Mouse (Mus musculus): ENCODE measurements around the gene 4933415A04Rik. TPM values are rescaled to one million over a fixed set of nuclear protein-coding genes. Genes with fewer than 3 reads are reported as not detected.
A peak's percentile ranks its signal among the peaks of the same experiment; 100 is the strongest.

The 4933415A04Rik gene
- polyA plus RNA-seq, 1 experiment, result not detected

GRCm38 (mm10) chr11:43549701-43550100 lies 37.1 kb upstream of the 4933415A04Rik start:
- H3K4me3 ChIP-seq (ENCODE audit: insufficient read depth, low read length), result no peak overlapping the region
- no peak for TF ChIP-seq CTCF (IDR thresholded peaks at IDR 0.05; ENCODE audit: low read depth, low read length)
- no peak overlapping the region for H3K27ac ChIP-seq (ENCODE audit: insufficient read depth, low read depth, low read length)
- H3K4me1 ChIP-seq (ENCODE audit: control insufficient read depth, insufficient read depth, low read length), result peaks cover 8% of the 10 kb centered on the region

DNA sequence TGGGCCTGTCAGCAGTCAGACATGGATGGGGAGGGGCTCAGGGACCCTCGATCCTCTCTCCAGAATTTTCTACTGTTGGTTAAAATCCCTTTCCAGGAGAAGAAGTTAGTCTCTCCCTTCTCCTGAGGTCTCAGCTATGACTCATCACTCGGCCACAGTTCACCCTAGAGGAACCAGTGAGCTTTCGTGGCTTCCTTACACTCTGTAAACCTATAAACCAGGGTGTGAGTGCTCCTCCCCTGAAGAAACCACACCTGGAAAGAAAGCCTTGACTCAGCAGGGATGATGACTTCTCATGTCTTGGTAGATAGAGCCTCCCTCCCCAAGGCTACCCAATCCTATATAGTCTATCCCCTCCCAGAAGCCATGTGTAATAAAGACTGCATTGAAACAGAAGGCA lies 35.1 kb upstream of the 4933415A04Rik start:
- peaks cover 7% of the 10 kb centered on the region for H3K4me1 ChIP-seq (ENCODE audit: control insufficient read depth, insufficient read depth, low read length)
- H3K4me3 ChIP-seq (ENCODE audit: insufficient read depth, low read length), result no peak overlapping the region
- TF ChIP-seq CTCF (IDR thresholded peaks at IDR 0.05; ENCODE audit: low read depth, low read length), result no peak
- no peak for TF ChIP-seq POLR2A (IDR thresholded peaks at IDR 0.05; ENCODE audit: borderline replicate concordance, low read depth, low read length)
- H3K27ac ChIP-seq (ENCODE audit: insufficient read depth, low read depth, low read length), result no peak overlapping the region

- TF ChIP-seq POLR2A (IDR thresholded peaks at IDR 0.05; ENCODE audit: borderline replicate concordance, low read depth, low read length), result no peak
- TF ChIP-seq CTCF (IDR thresholded peaks at IDR 0.05; ENCODE audit: low read depth, low read length), result no peak
- Histone ChIP-seq H3K4me3 (ENCODE audit: insufficient read depth, low read length) (no peak overlapping the region), H3K4me1 (ENCODE audit: control insufficient read depth, insufficient read depth, low read length) (peaks cover 7% of the 10 kb centered on the region), H3K27ac (ENCODE audit: insufficient read depth, low read depth, low read length) (no peak overlapping the region)
Observed at GRCm38 (mm10) chr11:43552675-43553074, 34.2 kb upstream of the 4933415A04Rik start.

DNA sequence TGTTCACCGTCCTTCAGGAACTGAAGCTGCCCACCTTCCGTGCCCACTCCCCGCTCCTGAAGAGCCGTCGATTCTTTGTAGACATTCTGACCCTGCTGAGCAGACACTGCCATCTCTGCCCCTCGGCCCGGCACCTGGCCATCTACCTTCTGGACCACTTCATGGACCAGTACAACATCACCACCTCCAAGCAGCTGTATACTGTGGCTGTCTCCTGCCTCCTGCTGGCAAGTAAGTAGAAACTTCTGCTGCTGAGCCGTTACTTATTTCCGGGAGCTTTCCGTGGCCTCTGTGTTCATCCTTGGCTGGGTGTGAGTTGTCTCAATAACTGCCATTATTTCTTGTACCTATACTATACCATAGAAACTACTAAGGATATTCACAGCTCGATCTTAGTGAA lies 30.3 kb upstream of the 4933415A04Rik start:
- no peak overlapping the region for H3K27ac ChIP-seq (ENCODE audit: insufficient read depth, low read depth, low read length)
- TF ChIP-seq CTCF (IDR thresholded peaks at IDR 0.05; ENCODE audit: low read depth, low read length), result no peak
- no peak for TF ChIP-seq POLR2A (IDR thresholded peaks at IDR 0.05; ENCODE audit: borderline replicate concordance, low read depth, low read length)
- H3K4me3 ChIP-seq (ENCODE audit: insufficient read depth, low read length), result no peak overlapping the region
- H3K4me1 ChIP-seq (ENCODE audit: control insufficient read depth, insufficient read depth, low read length), result peaks cover 5% of the 10 kb centered on the region

- H3K27ac ChIP-seq (ENCODE audit: insufficient read depth, low read depth, low read length), result no peak overlapping the region
- TF ChIP-seq POLR2A (IDR thresholded peaks at IDR 0.05; ENCODE audit: borderline replicate concordance, low read depth, low read length) (no peak), CTCF (IDR thresholded peaks at IDR 0.05; ENCODE audit: low read depth, low read length) (no peak)
- H3K4me1 ChIP-seq (ENCODE audit: control insufficient read depth, insufficient read depth, low read length), result no peaks in the 10 kb centered on the region
- H3K4me3 ChIP-seq (ENCODE audit: insufficient read depth, low read length), result no peak overlapping the region
Observed at GRCm38 (mm10) chr11:43559515-43560292, 27.1 kb upstream of the 4933415A04Rik start.

GRCm38 (mm10) chr11:43563654-43564244 lies 23.1 kb upstream of the 4933415A04Rik start:
- Histone ChIP-seq H3K27ac (ENCODE audit: insufficient read depth, low read depth, low read length) (no peak overlapping the region), H3K4me3 (ENCODE audit: insufficient read depth, low read length) (no peak overlapping the region), H3K4me1 (ENCODE audit: control insufficient read depth, insufficient read depth, low read length) (peaks cover 3% of the 10 kb centered on the region)
- no peak for TF ChIP-seq POLR2A (IDR thresholded peaks at IDR 0.05; ENCODE audit: borderline replicate concordance, low read depth, low read length)
- no peak for TF ChIP-seq CTCF (IDR thresholded peaks at IDR 0.05; ENCODE audit: low read depth, low read length)

DNA sequence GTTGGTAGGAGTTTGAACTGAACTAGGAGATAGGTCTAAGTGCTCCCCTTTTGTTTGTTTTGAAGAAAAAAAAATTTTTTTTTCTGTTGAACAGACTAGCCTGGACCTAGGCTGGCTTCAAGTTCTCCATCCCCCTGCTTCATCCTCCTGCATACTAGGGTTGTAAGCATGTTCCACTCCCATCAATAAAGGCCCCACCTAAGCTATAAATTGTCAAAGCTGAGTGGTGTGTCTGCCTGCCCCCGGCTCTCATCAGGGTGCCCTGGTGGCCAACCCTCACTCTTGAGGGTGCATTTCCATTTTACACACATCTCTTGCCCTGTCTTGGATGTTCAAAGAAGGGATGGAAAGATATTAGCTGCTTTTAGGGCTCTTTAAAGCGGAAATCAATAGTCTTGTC lies 21.4 kb upstream of the 4933415A04Rik start:
- no peak overlapping the region for H3K27ac ChIP-seq (ENCODE audit: insufficient read depth, low read depth, low read length)
- H3K4me1 ChIP-seq (ENCODE audit: control insufficient read depth, insufficient read depth, low read length), result peaks cover 16% of the 10 kb centered on the region
- TF ChIP-seq POLR2A (IDR thresholded peaks at IDR 0.05; ENCODE audit: borderline replicate concordance, low read depth, low read length) (no peak), CTCF (IDR thresholded peaks at IDR 0.05; ENCODE audit: low read depth, low read length) (no peak)
- H3K4me3 ChIP-seq (ENCODE audit: insufficient read depth, low read length), result no peak overlapping the region

DNA sequence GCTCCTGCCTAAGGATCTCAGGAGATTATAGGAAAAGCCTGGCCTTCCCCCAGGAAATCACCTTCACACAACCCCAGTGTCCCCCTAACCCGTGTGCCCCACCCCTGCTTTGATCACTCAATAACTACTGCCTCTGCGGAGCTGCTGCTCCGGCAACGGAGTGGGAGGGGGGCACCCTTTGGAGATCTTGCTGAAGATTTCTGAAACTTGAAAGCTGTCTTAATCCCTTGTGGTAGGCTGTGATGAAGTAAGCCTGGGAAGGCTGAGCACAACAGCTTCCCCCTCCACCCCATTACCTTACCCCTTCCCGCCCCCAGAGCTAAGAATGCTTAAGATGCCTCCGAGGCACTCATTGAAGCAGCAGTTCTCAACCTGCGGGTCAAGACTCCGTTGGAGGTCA lies 21.0 kb upstream of the 4933415A04Rik start:
- Histone ChIP-seq H3K4me1 (ENCODE audit: control insufficient read depth, insufficient read depth, low read length) (peaks cover 18% of the 10 kb centered on the region), H3K4me3 (ENCODE audit: insufficient read depth, low read length) (no peak overlapping the region), H3K27ac (ENCODE audit: insufficient read depth, low read depth, low read length) (no peak overlapping the region)
- TF ChIP-seq CTCF (IDR thresholded peaks at IDR 0.05; ENCODE audit: low read depth, low read length), result no peak

GRCm38 (mm10) chr11:43566696-43567095 lies 20.1 kb upstream of the 4933415A04Rik start:
- Histone ChIP-seq H3K27ac (ENCODE audit: insufficient read depth, low read depth, low read length) (no peak overlapping the region), H3K4me3 (ENCODE audit: insufficient read depth, low read length) (no peak overlapping the region), H3K4me1 (ENCODE audit: control insufficient read depth, insufficient read depth, low read length) (peaks cover 18% of the 10 kb centered on the region)
- TF ChIP-seq CTCF (IDR thresholded peaks at IDR 0.05; ENCODE audit: low read depth, low read length), result no peak
- no peak for TF ChIP-seq POLR2A (IDR thresholded peaks at IDR 0.05; ENCODE audit: borderline replicate concordance, low read depth, low read length)

DNA sequence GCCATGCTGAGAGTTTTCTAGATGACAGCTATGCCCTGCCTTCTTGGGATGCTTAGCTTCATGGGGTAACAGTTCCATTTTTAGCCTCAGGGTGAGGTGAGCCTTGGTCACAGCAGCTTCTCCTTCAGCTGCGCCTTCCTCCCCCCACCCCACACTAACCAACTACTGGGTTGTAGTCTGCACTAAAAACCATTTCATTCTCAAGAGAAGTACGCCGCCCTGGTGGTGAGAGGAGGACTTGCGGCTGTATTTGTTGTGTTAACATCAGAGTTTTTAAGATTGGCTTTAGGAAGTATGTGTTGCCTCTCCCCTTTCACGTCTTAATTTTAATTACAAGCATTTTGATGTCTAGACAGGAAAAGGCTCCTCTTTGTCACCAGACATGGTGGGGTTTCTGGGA lies 18.6 kb upstream of the 4933415A04Rik start:
- no peak overlapping the region for H3K4me3 ChIP-seq (ENCODE audit: insufficient read depth, low read length)
- no peak overlapping the region for H3K27ac ChIP-seq (ENCODE audit: insufficient read depth, low read depth, low read length)
- peaks cover 18% of the 10 kb centered on the region for H3K4me1 ChIP-seq (ENCODE audit: control insufficient read depth, insufficient read depth, low read length)
- TF ChIP-seq POLR2A (IDR thresholded peaks at IDR 0.05; ENCODE audit: borderline replicate concordance, low read depth, low read length) (no peak), CTCF (IDR thresholded peaks at IDR 0.05; ENCODE audit: low read depth, low read length) (peak; percentile 77)

All from bone marrow macrophage, adult 2 months (primary cell).